Mouse (Mus musculus) neural tube, embryonic 10.5 days (tissue): ENCODE results near the gene Rabep2.

Source experiments
- DNase-seq: peaks from one replicate; pipeline ENCODE4 v3.0.0-alpha.2; 2017; ENCODE audit warnings: low spot score; ENCODE audit errors: extremely low spot score

Rabep2 gene

DNA sequence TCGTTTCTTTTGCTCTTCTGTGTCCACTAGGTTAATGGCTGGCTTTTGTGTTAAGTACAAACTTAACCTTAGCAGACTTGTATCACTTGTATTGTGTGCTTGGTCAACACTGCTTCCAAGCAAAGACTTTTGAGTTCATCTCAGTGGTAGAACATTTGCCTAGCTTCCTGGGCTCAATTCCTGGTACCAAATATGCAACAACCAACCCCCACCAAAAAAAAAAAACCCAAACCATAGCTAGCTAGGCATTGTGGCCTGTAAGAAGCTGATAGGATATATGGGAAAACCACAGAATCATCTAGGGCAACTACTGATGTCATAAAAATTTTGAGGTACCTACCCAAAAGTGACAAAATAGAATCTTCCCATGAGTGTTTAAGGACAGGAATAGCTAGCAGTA is 62.4 kb downstream of the Rabep2 start:
- no peak for DNase-seq

DNA sequence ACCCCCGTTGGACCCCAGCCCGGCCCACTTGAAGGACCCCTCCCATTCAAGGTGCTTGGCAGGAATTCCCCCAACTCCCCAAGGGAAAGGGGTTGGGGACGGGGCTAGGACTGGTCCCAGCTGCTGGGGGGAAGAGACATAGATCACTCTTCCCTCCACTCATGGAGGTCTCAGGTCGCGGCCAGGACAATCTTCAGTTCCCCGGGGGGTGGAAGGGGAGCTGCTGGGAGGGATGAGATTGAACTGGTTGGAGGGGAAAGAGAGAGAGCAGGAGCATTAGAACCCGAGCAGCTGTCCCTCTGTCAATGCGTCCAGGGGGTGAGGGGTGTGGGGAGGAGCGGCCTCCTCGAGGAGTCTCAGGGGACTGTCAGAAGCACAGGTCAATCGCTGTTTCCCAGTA is 63.4 kb downstream of the Rabep2 start:
- peak; percentile 22 for DNase-seq

DNA sequence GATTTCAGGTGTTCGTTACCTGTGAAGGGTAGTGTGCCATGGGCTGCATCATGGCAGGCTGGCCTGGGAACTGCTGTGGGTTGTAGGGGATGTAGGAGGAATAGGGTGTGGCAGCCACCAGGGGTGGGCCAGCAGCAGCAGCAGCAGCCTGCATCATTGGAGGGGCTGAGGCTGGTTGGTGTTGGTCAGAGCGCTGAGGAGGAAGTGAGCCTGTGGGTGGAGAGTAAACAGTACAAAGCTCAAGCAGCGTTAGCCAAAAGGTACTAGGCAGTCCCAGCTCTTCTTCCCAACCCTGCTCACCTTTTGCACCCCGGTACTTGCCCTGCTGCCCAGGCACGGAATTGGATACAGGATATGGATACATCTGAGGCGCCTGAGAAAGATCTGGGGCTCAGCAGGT is 65.6 kb downstream of the Rabep2 start:
- no peak for DNase-seq

DNA sequence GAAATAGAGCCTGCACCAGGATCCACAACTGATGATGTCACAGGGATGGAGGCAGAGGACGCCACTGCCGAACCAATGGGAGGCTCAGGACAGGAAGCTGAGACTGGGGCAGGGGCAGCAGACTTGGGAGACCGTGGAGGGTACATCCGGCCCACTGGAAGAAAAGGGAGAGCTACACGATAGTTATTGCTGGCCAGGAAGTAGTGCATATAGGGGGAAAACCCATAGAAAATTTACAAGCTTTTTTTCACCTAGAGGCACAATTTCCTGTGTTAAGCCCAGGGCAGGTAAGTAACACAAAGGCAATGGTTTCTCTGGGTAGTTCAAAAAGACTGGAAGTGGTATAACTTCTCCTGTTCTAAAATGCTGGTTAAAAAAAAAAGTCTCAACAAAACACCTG is 67.9 kb downstream of the Rabep2 start:
- no peak for DNase-seq

DNA sequence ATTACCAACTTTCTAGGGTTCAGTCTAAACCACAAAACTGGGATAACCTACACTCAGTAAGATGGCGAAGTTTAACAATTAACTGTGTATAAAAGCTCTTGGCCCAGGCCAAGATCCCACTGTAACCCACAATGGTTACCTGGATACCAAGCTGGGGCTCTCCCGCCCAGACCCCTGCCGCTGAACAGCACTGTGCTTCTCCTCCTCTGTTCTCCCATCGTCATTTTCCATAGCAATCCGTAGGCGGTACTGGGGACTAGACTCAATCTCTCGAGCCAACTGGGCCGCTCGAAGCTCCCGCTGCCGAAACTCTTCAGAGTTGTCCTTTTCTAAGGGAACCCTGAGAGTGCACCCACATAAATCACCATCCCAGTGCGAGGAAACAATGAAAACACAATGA is 69.4 kb downstream of the Rabep2 start:
- no peak for DNase-seq
